Mouse (Mus musculus): ENCODE data around the gene Olfr610. TPM values are rescaled to one million over a fixed set of nuclear protein-coding genes. Genes with fewer than 3 reads are reported as not detected.

Olfr610 gene
- polyA plus RNA-seq, 1 experiment from 2014 or later: not detected

Other genes with a start within 250 kb of the Olfr610 start
- gene Olfr596, start 206.5 kb downstream of the Olfr610 start, polyA plus RNA-seq (2014; fragmentation: Nextera tagmentation; extraction: Ambion mirVana): not detected in 2 replicates
- not detected in 2 replicates for gene Olfr597, start 195.8 kb downstream of the Olfr610 start, polyA plus RNA-seq (2014; fragmentation: Nextera tagmentation; extraction: Ambion mirVana)
- not detected in 2 replicates for gene Olfr598, start 188.6 kb downstream of the Olfr610 start, polyA plus RNA-seq (2014; fragmentation: Nextera tagmentation; extraction: Ambion mirVana)
- gene Olfr599, start 176.2 kb downstream of the Olfr610 start, polyA plus RNA-seq (2014; fragmentation: Nextera tagmentation; extraction: Ambion mirVana): not detected in 2 replicates
- not detected in 2 replicates for gene Olfr600, start 162.5 kb downstream of the Olfr610 start, polyA plus RNA-seq (2014; fragmentation: Nextera tagmentation; extraction: Ambion mirVana)
- gene Olfr601, start 149.5 kb downstream of the Olfr610 start, polyA plus RNA-seq (2014; fragmentation: Nextera tagmentation; extraction: Ambion mirVana): not detected in 2 replicates
- not detected in 2 replicates for gene Olfr603, start 125.9 kb downstream of the Olfr610 start, polyA plus RNA-seq (2014; fragmentation: Nextera tagmentation; extraction: Ambion mirVana)
- gene Usp17lc, start 97.0 kb downstream of the Olfr610 start, polyA plus RNA-seq (2014; fragmentation: Nextera tagmentation; extraction: Ambion mirVana): not detected in 2 replicates
- gene Olfr605, start 66.7 kb downstream of the Olfr610 start, polyA plus RNA-seq (2014; fragmentation: Nextera tagmentation; extraction: Ambion mirVana): not detected in 2 replicates
- gene Olfr606, start 63.1 kb downstream of the Olfr610 start, polyA plus RNA-seq (2014; fragmentation: Nextera tagmentation; extraction: Ambion mirVana): not detected in 2 replicates
- not detected in 2 replicates for gene Olfr607, start 48.0 kb downstream of the Olfr610 start, polyA plus RNA-seq (2014; fragmentation: Nextera tagmentation; extraction: Ambion mirVana)
- not detected in 2 replicates for gene Olfr608, start 42.2 kb downstream of the Olfr610 start, polyA plus RNA-seq (2014; fragmentation: Nextera tagmentation; extraction: Ambion mirVana)
- not detected in 2 replicates for gene Olfr609, start 14.1 kb downstream of the Olfr610 start, polyA plus RNA-seq (2014; fragmentation: Nextera tagmentation; extraction: Ambion mirVana)
- not detected in 2 replicates for gene Olfr611, start 8.7 kb upstream of the Olfr610 start, polyA plus RNA-seq (2014; fragmentation: Nextera tagmentation; extraction: Ambion mirVana)
- gene Olfr612, start 30.6 kb upstream of the Olfr610 start, polyA plus RNA-seq (2014; fragmentation: Nextera tagmentation; extraction: Ambion mirVana): not detected in 2 replicates
- gene Olfr613, start 36.0 kb upstream of the Olfr610 start, polyA plus RNA-seq (2014; fragmentation: Nextera tagmentation; extraction: Ambion mirVana): not detected in 2 replicates
- gene Olfr615, start 44.0 kb upstream of the Olfr610 start, polyA plus RNA-seq (2014; fragmentation: Nextera tagmentation; extraction: Ambion mirVana): not detected in 2 replicates
- gene Olfr616, start 57.0 kb upstream of the Olfr610 start, polyA plus RNA-seq (2014; fragmentation: Nextera tagmentation; extraction: Ambion mirVana): not detected in 2 replicates
- gene Olfr617, start 60.9 kb upstream of the Olfr610 start, polyA plus RNA-seq (2014; fragmentation: Nextera tagmentation; extraction: Ambion mirVana): not detected in 2 replicates
- 0.21 TPM in 1 of 2 replicates, not detected in the other for gene Olfr618, start 78.0 kb upstream of the Olfr610 start, polyA plus RNA-seq (2014; fragmentation: Nextera tagmentation; extraction: Ambion mirVana)
- not detected in 2 replicates for gene Olfr619, start 88.5 kb upstream of the Olfr610 start, polyA plus RNA-seq (2014; fragmentation: Nextera tagmentation; extraction: Ambion mirVana)
- not detected in 2 replicates for gene Olfr620, start 100.4 kb upstream of the Olfr610 start, polyA plus RNA-seq (2014; fragmentation: Nextera tagmentation; extraction: Ambion mirVana)
- not detected in 2 replicates for gene Olfr622, start 130.6 kb upstream of the Olfr610 start, polyA plus RNA-seq (2014; fragmentation: Nextera tagmentation; extraction: Ambion mirVana)
- not detected in 2 replicates for gene Olfr623, start 151.6 kb upstream of the Olfr610 start, polyA plus RNA-seq (2014; fragmentation: Nextera tagmentation; extraction: Ambion mirVana)
- not detected in 2 replicates for gene Olfr624, start 159.1 kb upstream of the Olfr610 start, polyA plus RNA-seq (2014; fragmentation: Nextera tagmentation; extraction: Ambion mirVana)
- not detected in 2 replicates for gene Olfr625-ps1, start 170.6 kb upstream of the Olfr610 start, polyA plus RNA-seq (2014; fragmentation: Nextera tagmentation; extraction: Ambion mirVana)
- not detected in 2 replicates for gene Olfr243, start 202.5 kb upstream of the Olfr610 start, polyA plus RNA-seq (2014; fragmentation: Nextera tagmentation; extraction: Ambion mirVana)
- not detected in 2 replicates for gene Olfr628, start 218.3 kb upstream of the Olfr610 start, polyA plus RNA-seq (2014; fragmentation: Nextera tagmentation; extraction: Ambion mirVana)
- not detected in 2 replicates for gene Olfr629, start 232.8 kb upstream of the Olfr610 start, polyA plus RNA-seq (2014; fragmentation: Nextera tagmentation; extraction: Ambion mirVana)
- not detected in 2 replicates for gene Olfr630, start 245.2 kb upstream of the Olfr610 start, polyA plus RNA-seq (2014; fragmentation: Nextera tagmentation; extraction: Ambion mirVana)